Mouse (Mus musculus) lung, adult 2 months (tissue): ENCODE results near the gene Kcnd3.

Experiments used
- CTCF ChIP-seq: fragments of 200-500 bp; IDR thresholded peaks from 2 replicates; pipeline ENCODE4 v1.5.1; 2011; ENCODE audit warnings: mild to moderate bottlenecking, low read length, control low read depth; ENCODE audit not compliant: insufficient read depth
- POLR2A ChIP-seq: fragments of 200-500 bp; IDR thresholded peaks from 2 replicates; pipeline ENCODE4 v1.6.1; 2011; ENCODE audit warnings: low read depth, mild to moderate bottlenecking, control low read depth, low read length, borderline replicate concordance; ENCODE audit errors: extremely low read depth

- no peak for TF ChIP-seq POLR2A
- no peak for TF ChIP-seq CTCF
These were observed 175.1 kb downstream of the Kcnd3 start for GRCm38 (mm10) chr3:105627258-105627657.
